Mouse (Mus musculus) testis, adult 2 months (tissue): ENCODE results near the gene H3f3b. TPM values are rescaled to one million over a fixed set of nuclear protein-coding genes. Genes with fewer than 3 reads are reported as not detected.

Experiments
- H3K27ac ChIP-seq: fragments of 200-500 bp; 2 replicates; pipeline ENCODE4 v1.5.1; 2012; ENCODE audit warnings: low read depth, low read length; ENCODE audit not compliant: control insufficient read depth, insufficient read depth
- H3K27me3 ChIP-seq: fragments of 200-500 bp; 2 replicates; pipeline ENCODE4 v1.6.1; 2012; ENCODE audit warnings: mild to moderate bottlenecking, low read length, moderate library complexity; ENCODE audit not compliant: control insufficient read depth, insufficient read depth
- H3K36me3 ChIP-seq: fragments of 200-500 bp; 2 replicates; pipeline ENCODE4 v1.6.1; 2012; ENCODE audit warnings: mild to moderate bottlenecking, low read length; ENCODE audit not compliant: control insufficient read depth, insufficient read depth
- H3K4me1 ChIP-seq: fragments of 200-500 bp; 2 replicates; pipeline ENCODE4 v1.6.1; 2012; ENCODE audit warnings: low read length; ENCODE audit not compliant: control insufficient read depth, insufficient read depth
- H3K4me3 ChIP-seq: fragments of 200-500 bp; 2 replicates; pipeline ENCODE4 v1.5.1; 2012; ENCODE audit warnings: low read depth, mild to moderate bottlenecking, low read length, moderate library complexity, mixed read lengths; ENCODE audit not compliant: control insufficient read depth
- CTCF ChIP-seq: fragments of 200-500 bp; IDR thresholded peaks from 2 replicates; pipeline ENCODE4 v1.5.1; 2012; ENCODE audit warnings: low read depth, mild to moderate bottlenecking, inconsistent platforms, low read length, moderate library complexity; ENCODE audit not compliant: control insufficient read depth, insufficient read depth, insufficient replicate concordance
- POLR2A ChIP-seq: fragments of 200-500 bp; IDR thresholded peaks from 2 replicates; pipeline ENCODE4 v1.6.1; 2012; ENCODE audit warnings: low read depth, mild to moderate bottlenecking, inconsistent platforms, low read length, moderate library complexity; ENCODE audit not compliant: control insufficient read depth
- polyA plus RNA-seq: library from polyadenylated mRNA; depleted of rRNA; stranded (reverse); fragments of >200 nt; gene quantifications from 2 replicates; pipeline ENCODE4 v1.2.3, GENCODE M21; 2012

H3f3b gene
- polyA plus RNA-seq, 1 experiment: 276 TPM

- no peaks in the 10 kb centered on the region for H3K27me3 ChIP-seq
- no peak overlapping the region for H3K4me3 ChIP-seq
- 0 out of 2 replicates have a peak, but pooled peaks cover 2% of the 10 kb centered on the region for H3K4me1 ChIP-seq
- TF ChIP-seq CTCF: no peak
- TF ChIP-seq POLR2A: no peak
- H3K27ac ChIP-seq: no peak overlapping the region
- H3K36me3 ChIP-seq: no peaks in the 10 kb centered on the region
These were observed 28.7 kb downstream of the H3f3b start for GRCm38 (mm10) chr11:115999027-115999426.

GRCm38 (mm10) chr11:115997662-115998061 is 30.1 kb downstream of the H3f3b start:
- Histone ChIP-seq H3K27me3 (no peaks in the 10 kb centered on the region), H3K36me3 (no peaks in the 10 kb centered on the region), H3K4me3 (no peak overlapping the region), H3K27ac (no peak overlapping the region), H3K4me1 (0 out of 2 replicates have a peak, but pooled peaks cover 2% of the 10 kb centered on the region)
- TF ChIP-seq POLR2A (no peak), CTCF (no peak)

- no peak overlapping the region for H3K27ac ChIP-seq
- 0 out of 2 replicates have a peak, but pooled peaks cover 2% of the 10 kb centered on the region for H3K4me1 ChIP-seq
- no peak for TF ChIP-seq POLR2A
- no peak for TF ChIP-seq CTCF
- H3K4me3 ChIP-seq: no peak overlapping the region
- no peaks in the 10 kb centered on the region for H3K36me3 ChIP-seq
- no peaks in the 10 kb centered on the region for H3K27me3 ChIP-seq
These were observed 30.7 kb downstream of the H3f3b start for GRCm38 (mm10) chr11:115997047-115997446.

GRCm38 (mm10) chr11:115995256-115995655 is 32.5 kb downstream of the H3f3b start:
- no peaks in the 10 kb centered on the region for H3K36me3 ChIP-seq
- H3K27ac ChIP-seq: no peak overlapping the region
- H3K4me1 ChIP-seq: 0 out of 2 replicates have a peak, but pooled peaks cover 2% of the 10 kb centered on the region
- no peak overlapping the region for H3K4me3 ChIP-seq
- no peaks in the 10 kb centered on the region for H3K27me3 ChIP-seq
- no peak for TF ChIP-seq CTCF
- no peak for TF ChIP-seq POLR2A

GRCm38 (mm10) chr11:115992098-115992497 is 35.7 kb downstream of the H3f3b start:
- H3K4me3 ChIP-seq: no peak overlapping the region
- no peaks in the 10 kb centered on the region for H3K36me3 ChIP-seq
- H3K27ac ChIP-seq: no peak overlapping the region
- peaks cover 10% of the 10 kb centered on the region; the same call in 1 of the 2 replicates for H3K4me1 ChIP-seq
- no peaks in the 10 kb centered on the region for H3K27me3 ChIP-seq
- TF ChIP-seq CTCF: no peak
- no peak for TF ChIP-seq POLR2A

- Histone ChIP-seq H3K36me3 (no peaks in the 10 kb centered on the region), H3K27ac (no peak overlapping the region), H3K4me3 (no peak overlapping the region), H3K4me1 (peaks cover 10% of the 10 kb centered on the region; the same call in 1 of the 2 replicates), H3K27me3 (no peaks in the 10 kb centered on the region)
- TF ChIP-seq POLR2A: no peak
- TF ChIP-seq CTCF: no peak
These were observed 38.1 kb downstream of the H3f3b start for GRCm38 (mm10) chr11:115989686-115990085.

GRCm38 (mm10) chr11:115983291-115983690 is 44.5 kb downstream of the H3f3b start:
- Histone ChIP-seq H3K27ac (no peak overlapping the region), H3K4me1 (peaks cover 1% of the 10 kb centered on the region; the same call in 1 of the 2 replicates), H3K27me3 (no peaks in the 10 kb centered on the region), H3K4me3 (no peak overlapping the region), H3K36me3 (no peaks in the 10 kb centered on the region)
- TF ChIP-seq CTCF: no peak
- no peak for TF ChIP-seq POLR2A

GRCm38 (mm10) chr11:115982472-115982871 is 45.3 kb downstream of the H3f3b start:
- no peak overlapping the region for H3K4me3 ChIP-seq
- no peaks in the 10 kb centered on the region for H3K4me1 ChIP-seq
- H3K27ac ChIP-seq: no peak overlapping the region
- TF ChIP-seq CTCF (no peak), POLR2A (no peak)
- no peaks in the 10 kb centered on the region for H3K36me3 ChIP-seq
- no peaks in the 10 kb centered on the region for H3K27me3 ChIP-seq
